Mouse (Mus musculus): ENCODE data around the gene Cabcoco1. TPM values are rescaled to one million over a fixed set of nuclear protein-coding genes. Genes with fewer than 3 reads are reported as not detected.
A peak's percentile ranks its signal among the peaks of the same experiment; 100 is the strongest.

Gene Cabcoco1
- total RNA-seq, 1 experiment from 2014 or later: 4.4 TPM

DNA sequence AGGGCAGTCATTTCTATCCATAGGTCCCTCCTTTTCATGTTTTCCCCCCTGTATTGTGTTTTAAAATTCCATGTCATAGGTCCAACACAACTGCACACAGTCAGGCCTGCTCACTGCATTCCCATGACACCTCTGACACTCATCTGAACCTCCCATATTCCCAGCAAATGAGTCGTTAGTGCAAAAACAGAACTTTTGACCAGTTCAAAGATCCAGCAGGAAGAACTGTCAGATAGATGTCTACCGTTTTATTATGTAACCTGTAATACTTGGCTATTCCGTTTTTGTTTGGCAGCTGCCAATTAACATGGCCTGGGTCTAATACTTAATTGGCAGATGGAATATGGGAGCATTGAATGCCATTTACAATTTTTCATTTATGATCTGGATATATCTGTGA is 34.0 kb downstream of the Cabcoco1 start:
- DNase-seq: no peak

GRCm38 (mm10) chr10:68506242-68506641 is 35.5 kb downstream of the Cabcoco1 start:
- DNase-seq: no peak

GRCm38 (mm10) chr10:68504586-68505152 is 37.0 kb downstream of the Cabcoco1 start:
- DNase-seq: no peak

DNA sequence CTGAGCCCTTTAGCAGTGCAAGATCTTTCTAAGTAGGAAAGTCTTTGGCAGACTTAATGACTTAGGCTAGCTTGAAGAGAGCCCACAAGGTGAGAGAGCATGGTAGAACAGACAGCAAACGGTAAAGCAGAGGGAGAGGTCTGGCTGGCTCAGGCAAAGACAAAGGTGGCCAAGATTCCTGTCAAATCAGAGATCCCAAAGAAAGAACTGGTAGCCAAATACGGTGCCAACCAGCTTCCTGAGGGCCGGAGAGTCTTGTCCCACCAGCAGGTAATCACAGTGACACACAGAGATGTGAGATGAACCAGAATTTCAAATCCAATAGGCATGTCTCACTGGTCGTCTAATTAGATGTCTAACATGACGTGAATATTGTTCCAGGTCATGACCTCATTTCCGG is 40.6 kb downstream of the Cabcoco1 start:
- DNase-seq: no peak

DNA sequence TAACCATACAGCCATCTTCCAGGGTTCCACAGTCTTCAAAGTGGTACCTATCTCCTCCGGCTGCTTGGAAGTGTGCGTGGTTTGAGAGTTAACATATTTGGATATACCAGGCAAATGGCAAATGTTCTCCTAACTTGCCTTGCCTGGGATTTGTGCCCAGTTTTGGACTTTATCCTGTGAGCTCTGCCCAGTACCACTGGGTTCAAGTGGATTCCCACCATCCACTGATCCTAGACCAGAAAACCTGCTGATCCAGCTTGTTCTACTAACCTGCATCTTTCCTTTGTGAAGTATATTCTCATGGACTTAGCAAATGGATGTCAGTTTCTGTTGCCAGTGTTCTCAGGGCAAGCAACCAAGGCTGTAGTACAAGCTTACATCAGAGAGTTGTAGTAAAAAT is 46.5 kb downstream of the Cabcoco1 start:
- no peak for DNase-seq

- no peak for DNase-seq
Observed at GRCm38 (mm10) chr10:68491557-68491956, 50.1 kb downstream of the Cabcoco1 start.

GRCm38 (mm10) chr10:68490781-68491180 is 50.9 kb downstream of the Cabcoco1 start:
- no peak for DNase-seq

DNA sequence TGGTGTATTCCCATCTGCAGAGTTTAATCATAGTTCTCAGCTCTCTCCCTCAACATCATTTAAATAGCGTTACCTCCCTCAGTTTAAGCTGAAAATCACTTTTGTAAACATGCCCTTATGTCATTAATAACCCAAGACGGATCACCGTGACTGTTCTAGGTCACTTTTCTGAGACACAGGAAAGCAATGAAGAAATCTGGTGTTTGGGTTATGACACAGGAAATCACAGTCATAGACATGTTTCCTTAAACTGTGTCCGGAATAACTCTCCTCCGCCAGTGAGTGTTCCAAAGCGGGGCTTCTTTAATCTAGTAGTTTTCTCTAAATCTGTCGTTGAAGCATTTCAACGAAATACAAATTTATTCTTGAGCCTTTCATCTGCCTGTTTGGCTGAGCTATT is 68.9 kb downstream of the Cabcoco1 start:
- DNase-seq: no peak

GRCm38 (mm10) chr10:68465737-68466327 is 75.9 kb downstream of the Cabcoco1 start:
- DNase-seq: no peak

DNA sequence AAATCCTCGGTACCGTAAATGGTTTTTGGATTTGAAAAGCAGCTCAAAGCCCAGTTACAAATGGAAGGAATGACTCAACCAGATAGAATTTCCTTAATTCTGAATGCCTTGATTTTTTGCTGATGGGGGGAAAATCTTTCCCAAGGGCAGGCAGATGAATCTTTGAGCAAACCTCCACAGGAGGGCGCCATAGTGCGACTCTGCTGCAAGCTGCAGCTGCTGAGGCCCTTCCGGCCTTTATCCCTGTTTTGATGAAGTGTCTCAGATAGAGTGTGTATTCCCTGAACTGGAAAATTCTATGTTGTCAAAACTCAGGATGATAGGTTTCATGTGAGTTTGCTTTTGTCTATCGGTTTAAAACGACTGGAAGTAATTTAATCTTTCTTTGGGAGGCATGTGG is 76.8 kb downstream of the Cabcoco1 start:
- peak; percentile 90 for DNase-seq

DNA sequence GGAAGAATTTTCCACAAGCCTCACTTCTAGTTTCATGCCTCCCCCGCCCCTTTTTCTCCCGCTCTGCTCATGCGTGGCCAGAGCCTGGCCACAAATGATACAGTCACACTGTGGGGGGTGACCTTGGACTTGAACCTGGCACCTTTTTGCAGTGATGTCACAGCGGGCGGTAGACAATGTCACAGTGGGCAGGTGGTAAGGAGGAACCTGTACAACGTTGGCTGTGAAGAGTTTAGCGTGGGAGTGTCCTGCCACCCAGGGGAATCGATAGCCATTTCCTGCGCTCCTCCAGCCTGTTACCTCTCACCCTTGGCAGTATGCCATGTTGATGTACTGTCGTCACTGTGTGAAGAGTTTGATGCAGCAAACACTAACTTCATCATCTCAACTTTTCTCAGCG is 81.9 kb downstream of the Cabcoco1 start:
- no peak for DNase-seq

DNA sequence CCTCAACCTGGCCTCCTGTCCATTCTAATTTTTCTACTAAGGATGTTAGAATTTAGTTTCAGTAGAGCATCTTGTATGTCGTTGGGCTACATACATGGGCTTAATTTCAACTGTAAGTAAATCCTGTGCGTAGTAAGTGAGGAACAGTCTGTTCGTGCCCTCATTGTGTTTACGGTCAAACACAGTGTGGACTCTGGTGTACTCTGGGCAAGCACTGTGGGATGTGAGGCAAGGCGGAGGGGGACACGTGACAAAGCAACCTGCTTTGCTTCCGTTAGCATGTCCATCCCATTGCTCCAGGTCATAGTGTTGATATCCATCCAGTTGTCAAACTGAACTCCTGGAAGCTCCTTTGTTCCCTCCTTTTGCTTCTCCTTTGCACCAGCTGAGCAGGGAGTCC is 84.7 kb downstream of the Cabcoco1 start:
- DNase-seq: no peak

- DNase-seq: no peak
Observed at GRCm38 (mm10) chr10:68454541-68454940, 87.2 kb downstream of the Cabcoco1 start.

GRCm38 (mm10) chr10:68446797-68447125 is 94.9 kb downstream of the Cabcoco1 start:
- no peak for DNase-seq

GRCm38 (mm10) chr10:68445876-68446796 is 95.6 kb downstream of the Cabcoco1 start:
- no peak for DNase-seq

- no peak for DNase-seq
Observed at GRCm38 (mm10) chr10:68445244-68445811, 96.4 kb downstream of the Cabcoco1 start.

DNA sequence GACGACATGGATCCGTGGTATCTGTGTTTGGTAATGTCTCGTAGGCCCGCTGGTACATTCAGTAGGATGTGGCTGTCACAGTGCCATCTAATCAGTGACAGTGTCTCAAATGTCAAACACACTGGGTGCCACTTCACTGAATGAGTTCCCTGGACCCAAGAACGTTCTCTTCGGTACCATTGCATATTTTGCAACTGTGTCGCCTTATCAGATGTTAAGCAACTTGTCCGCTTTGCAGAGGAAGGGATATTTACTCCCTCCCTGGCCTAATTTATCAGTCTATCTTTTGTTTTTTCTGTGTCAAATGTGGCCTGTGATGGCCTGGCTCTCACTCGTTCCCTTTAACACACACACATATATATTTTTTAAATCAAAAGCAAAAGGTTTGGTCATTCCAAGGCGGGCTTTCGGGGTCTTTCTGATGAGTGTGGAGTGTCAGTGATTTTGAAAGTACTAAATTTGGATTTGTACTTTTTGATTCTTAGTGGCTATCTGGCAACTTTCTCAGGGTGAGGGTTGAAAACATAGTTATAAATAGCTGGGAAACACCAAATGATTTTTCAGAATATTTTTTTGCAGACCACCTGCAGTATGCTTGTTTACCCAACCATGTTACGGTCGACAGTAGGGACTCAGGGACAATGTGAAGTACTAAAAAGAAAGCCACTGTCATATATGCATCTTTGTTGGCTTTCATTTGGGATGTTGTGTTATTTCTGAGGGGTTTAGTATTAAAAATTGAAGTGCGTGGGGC is 97.2 kb downstream of the Cabcoco1 start:
- DNase-seq: no peak

GRCm38 (mm10) chr10:68443132-68443531 is 98.6 kb downstream of the Cabcoco1 start:
- no peak for DNase-seq

GRCm38 (mm10) chr10:68442713-68443112 is 99.0 kb downstream of the Cabcoco1 start:
- DNase-seq: no peak

GRCm38 (mm10) chr10:68441931-68442662 is 99.6 kb downstream of the Cabcoco1 start:
- DNase-seq: no peak

GRCm38 (mm10) chr10:68440515-68440914 is 101.2 kb downstream of the Cabcoco1 start:
- DNase-seq: no peak

DNA sequence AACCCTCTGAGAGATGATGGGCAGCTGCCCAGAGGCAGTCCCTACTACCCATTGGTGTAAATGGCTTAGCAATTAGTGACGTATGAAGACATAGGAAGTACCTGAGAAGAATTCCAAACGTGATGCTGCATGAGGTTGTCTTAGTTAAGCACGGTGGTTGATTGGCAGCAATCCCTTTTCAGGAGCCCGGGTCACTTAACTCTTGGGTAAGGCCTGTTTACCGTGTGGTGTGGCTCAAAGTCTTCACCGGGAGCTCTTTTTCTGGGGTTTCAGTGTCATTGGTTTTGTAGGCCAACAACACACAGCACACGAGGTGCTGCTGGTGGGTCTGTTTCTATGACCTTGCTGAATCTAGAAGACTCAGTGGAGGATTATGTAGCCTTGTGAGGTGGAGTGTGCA is 105.9 kb downstream of the Cabcoco1 start:
- no peak for DNase-seq

Measured in adrenal gland, postnatal 25 days (tissue).